Mouse (Mus musculus) brown adipose tissue, adult 24 weeks (tissue): ENCODE measurements at regions not wholly inside any gene's neighbourhood (a gene's known extent, or its start where the extent isn't known, plus 50 kb on each side); places are given as distances from the start of the nearest gene placed in this dataset.

ENCODE experiments used
- H3K27ac ChIP-seq: fragments of 200-500 bp; replicated peaks from 2 replicates; pipeline ENCODE4 v1.5.1; 2012; ENCODE audit warnings: low read depth, mild to moderate bottlenecking, low read length
- H3K4me1 ChIP-seq: fragments of 200-500 bp; 2 replicates; pipeline ENCODE4 v1.6.1; 2012; ENCODE audit warnings: low read length, mixed read lengths; ENCODE audit not compliant: control insufficient read depth, insufficient read depth, insufficient read length
- H3K4me3 ChIP-seq: fragments of 200-500 bp; 2 replicates; pipeline ENCODE4 v1.5.1; 2012; ENCODE audit warnings: low read depth, mild to moderate bottlenecking, low read length, moderate library complexity; ENCODE audit not compliant: insufficient read depth

GRCm38 (mm10) chr13:101278127-101278526 is 444.9 kb upstream of the Slc30a5 start:
- Histone ChIP-seq H3K4me3 (no peak overlapping the region), H3K27ac (no peak overlapping the region), H3K4me1 (no peaks in the 10 kb centered on the region)

- H3K4me1 ChIP-seq, result no peaks in the 10 kb centered on the region
- no peak overlapping the region for H3K4me3 ChIP-seq
- H3K27ac ChIP-seq, result no peak overlapping the region
These were observed 443.5 kb upstream of the Slc30a5 start for GRCm38 (mm10) chr13:101276766-101277165.

- H3K27ac ChIP-seq, result no peak overlapping the region
- no peaks in the 10 kb centered on the region for H3K4me1 ChIP-seq
- no peak overlapping the region for H3K4me3 ChIP-seq
These were observed 441.4 kb upstream of the Slc30a5 start for GRCm38 (mm10) chr13:101274470-101275141.

- Histone ChIP-seq H3K4me1 (no peaks in the 10 kb centered on the region), H3K4me3 (no peak overlapping the region), H3K27ac (no peak overlapping the region)
These were observed 440.1 kb upstream of the Slc30a5 start for GRCm38 (mm10) chr13:101273321-101273720.

- H3K27ac ChIP-seq, result no peak overlapping the region
- H3K4me3 ChIP-seq, result no peak overlapping the region
- H3K4me1 ChIP-seq, result no peaks in the 10 kb centered on the region
These were observed 420.7 kb upstream of the Slc30a5 start for GRCm38 (mm10) chr13:101253698-101254468.

GRCm38 (mm10) chr13:101249369-101249768 is 416.1 kb upstream of the Slc30a5 start:
- no peak overlapping the region for H3K27ac ChIP-seq
- no peaks in the 10 kb centered on the region for H3K4me1 ChIP-seq
- no peak overlapping the region for H3K4me3 ChIP-seq

GRCm38 (mm10) chr13:101244326-101244725 is 411.1 kb upstream of the Slc30a5 start:
- no peak overlapping the region for H3K27ac ChIP-seq
- no peak overlapping the region for H3K4me3 ChIP-seq
- no peaks in the 10 kb centered on the region for H3K4me1 ChIP-seq

- peaks cover 2% of the 10 kb centered on the region for H3K4me1 ChIP-seq
- H3K4me3 ChIP-seq, result no peak overlapping the region
- H3K27ac ChIP-seq, result no peak overlapping the region
These were observed 405.6 kb upstream of the Slc30a5 start for GRCm38 (mm10) chr13:101238860-101239259.

- Histone ChIP-seq H3K27ac (no peak overlapping the region), H3K4me3 (no peak overlapping the region), H3K4me1 (peaks cover 4% of the 10 kb centered on the region)
These were observed 403.8 kb upstream of the Slc30a5 start for GRCm38 (mm10) chr13:101237035-101237434.

GRCm38 (mm10) chr13:101235846-101236245 is 402.6 kb upstream of the Slc30a5 start:
- no peak overlapping the region for H3K4me3 ChIP-seq
- peaks cover 4% of the 10 kb centered on the region for H3K4me1 ChIP-seq
- H3K27ac ChIP-seq, result no peak overlapping the region

- peaks cover 4% of the 10 kb centered on the region for H3K4me1 ChIP-seq
- H3K27ac ChIP-seq, result no peak overlapping the region
- no peak overlapping the region for H3K4me3 ChIP-seq
These were observed 401.9 kb upstream of the Slc30a5 start for GRCm38 (mm10) chr13:101235110-101235509.

GRCm38 (mm10) chr13:101234550-101234949 is 401.3 kb upstream of the Slc30a5 start:
- no peak overlapping the region for H3K27ac ChIP-seq
- H3K4me1 ChIP-seq, result peaks cover 4% of the 10 kb centered on the region
- H3K4me3 ChIP-seq, result no peak overlapping the region

GRCm38 (mm10) chr13:101233843-101234281 is 400.6 kb upstream of the Slc30a5 start:
- Histone ChIP-seq H3K4me3 (no peak overlapping the region), H3K27ac (no peak overlapping the region), H3K4me1 (peaks cover 4% of the 10 kb centered on the region)

GRCm38 (mm10) chr13:101233181-101233842 is 400.1 kb upstream of the Slc30a5 start:
- H3K27ac ChIP-seq, result no peak overlapping the region
- H3K4me1 ChIP-seq, result peaks cover 4% of the 10 kb centered on the region
- no peak overlapping the region for H3K4me3 ChIP-seq

- no peak overlapping the region for H3K27ac ChIP-seq
- H3K4me1 ChIP-seq, result peaks cover 4% of the 10 kb centered on the region
- H3K4me3 ChIP-seq, result no peak overlapping the region
These were observed 396.6 kb upstream of the Slc30a5 start for GRCm38 (mm10) chr13:101229861-101230260.
